Mouse (Mus musculus) ES-E14 (cell line): ENCODE measurements at regions not wholly inside any gene's neighbourhood (a gene's known extent, or its start where the extent isn't known, plus 50 kb on each side); places are given as distances from the start of the nearest gene placed in this dataset.

Experiments
- CHD2 ChIP-seq: IDR thresholded peaks from 2 replicates; pipeline ENCODE4 v1.6.1; 2014; ENCODE audit warnings: mild to moderate bottlenecking, low read depth, low read length, inconsistent platforms
- HCFC1 ChIP-seq: IDR thresholded peaks from 2 replicates; pipeline ENCODE4 v1.6.1; 2012; ENCODE audit warnings: low read length, inconsistent platforms, borderline replicate concordance; ENCODE audit not compliant: insufficient read depth
- MAFK ChIP-seq: IDR thresholded peaks from 2 replicates; pipeline ENCODE4 v1.6.1; 2014; ENCODE audit warnings: mild to moderate bottlenecking, low read depth, low read length, inconsistent platforms; ENCODE audit not compliant: insufficient read depth
- ZC3H11A ChIP-seq: IDR thresholded peaks from 2 replicates; pipeline ENCODE4 v1.6.1; 2012; ENCODE audit warnings: low read depth, mild to moderate bottlenecking, inconsistent platforms, low read length, borderline replicate concordance
- ZNF384 ChIP-seq: IDR thresholded peaks from 2 replicates; pipeline ENCODE4 v1.6.1; 2012; ENCODE audit warnings: low read depth, low read length, inconsistent platforms

GRCm38 (mm10) chr5:67189376-67189901 is 70.9 kb upstream of the Tmem33 start:
- peak; percentile 54; the same call in 1 of the 2 replicates for TF ChIP-seq ZNF384
- TF ChIP-seq HCFC1 = no peak
- TF ChIP-seq ZC3H11A = no peak
- TF ChIP-seq MAFK = no peak
- no peak for TF ChIP-seq CHD2
